Mouse (Mus musculus): Measurements from ENCODE around the gene Tuba3b. TPM values are rescaled to one million over a fixed set of nuclear protein-coding genes. Genes with fewer than 3 reads are reported as not detected.

The Tuba3b gene
- polyA plus RNA-seq, 1 experiment from 2014 or later = not detected

DNA sequence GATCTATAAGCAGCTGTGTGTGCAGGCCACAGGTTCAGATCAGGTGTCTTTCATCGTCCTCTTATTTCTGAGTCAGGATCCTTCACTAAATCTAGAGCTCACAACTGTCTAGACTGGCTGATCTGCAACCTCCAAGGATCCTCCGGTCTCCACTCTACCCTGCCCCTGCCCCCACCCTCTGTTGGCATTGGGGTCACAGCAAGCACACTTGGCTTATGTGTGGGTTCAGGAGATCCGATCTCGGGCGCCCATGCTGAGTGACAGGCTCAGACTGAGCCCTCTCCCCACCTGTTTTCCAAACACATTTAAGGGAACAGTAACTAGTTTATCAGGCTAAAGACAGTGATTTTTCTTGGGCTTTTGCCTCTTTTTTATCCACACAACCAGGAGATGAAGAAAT, 38.1 kb downstream of the Tuba3b start:
- Histone ChIP-seq H3K9ac (replicated peaks; ENCODE audit: low read depth, low read length) (no peak overlapping the region), H3K36me3 (ENCODE audit: control insufficient read depth, insufficient read depth, low read length) (no peaks in the 10 kb centered on the region), H3K4me3 (ENCODE audit: low read depth, low read length) (no peak overlapping the region), H3K4me1 (ENCODE audit: control insufficient read depth, insufficient read depth, low read length) (no peaks in the 10 kb centered on the region), H3K27me3 (ENCODE audit: control insufficient read depth, insufficient read depth, low read length) (no peaks in the 10 kb centered on the region), H3K9me3 (ENCODE audit: control insufficient read depth, low read length) (no peaks in the 10 kb centered on the region), H3K27ac (ENCODE audit: low read depth, low read length) (no peak overlapping the region), H3K4me2 (ENCODE audit: low read depth, low read length) (no peak overlapping the region)
- no peak for ATAC-seq (ENCODE audit: low read depth)
- WGBS = 93% methylated on average over 5 of the region's 5 CpGs

DNA sequence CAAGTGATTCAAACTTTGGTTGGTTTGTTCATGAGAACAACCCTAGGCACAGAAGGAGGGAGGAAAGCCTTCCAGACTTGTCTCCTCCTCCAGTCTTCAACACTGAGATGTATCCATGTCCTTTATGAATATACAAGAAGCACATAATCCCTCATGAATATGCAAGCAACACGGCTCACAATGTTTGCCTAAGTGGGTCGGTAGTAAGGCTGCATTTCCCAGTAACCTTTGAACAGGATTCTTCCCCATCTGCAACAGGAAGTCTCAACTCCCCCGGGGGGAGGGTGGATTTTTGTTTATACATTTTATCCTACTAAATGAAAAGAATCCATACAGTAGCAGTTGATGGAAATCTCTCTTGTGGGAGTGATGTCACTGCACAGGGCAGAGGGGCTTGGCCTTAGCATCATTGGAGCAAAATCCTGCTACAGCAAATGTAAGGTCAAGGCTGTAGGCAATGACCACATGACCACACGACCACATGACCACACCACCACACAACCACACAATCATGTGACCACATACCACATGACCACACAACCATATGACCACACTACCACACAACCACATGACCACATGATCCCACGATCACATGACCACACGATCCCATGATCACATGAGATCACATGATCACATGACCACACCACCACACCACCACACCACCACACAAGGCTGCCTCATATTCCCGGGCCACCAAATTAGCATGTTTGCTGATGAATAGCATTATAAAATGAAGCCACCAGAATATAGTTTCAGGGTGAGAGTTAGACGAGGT, 38.7 kb downstream of the Tuba3b start:
- Histone ChIP-seq H3K4me3 (ENCODE audit: low read depth, low read length) (no peak overlapping the region), H3K4me1 (ENCODE audit: control insufficient read depth, insufficient read depth, low read length) (no peaks in the 10 kb centered on the region), H3K9me3 (ENCODE audit: control insufficient read depth, low read length) (no peaks in the 10 kb centered on the region), H3K36me3 (ENCODE audit: control insufficient read depth, insufficient read depth, low read length) (no peaks in the 10 kb centered on the region), H3K27ac (ENCODE audit: low read depth, low read length) (no peak overlapping the region), H3K27me3 (ENCODE audit: control insufficient read depth, insufficient read depth, low read length) (no peaks in the 10 kb centered on the region), H3K4me2 (ENCODE audit: low read depth, low read length) (no peak overlapping the region), H3K9ac (replicated peaks; ENCODE audit: low read depth, low read length) (no peak overlapping the region)
- WGBS = 78% methylated on average over 8 of the region's 8 CpGs
- ATAC-seq (ENCODE audit: low read depth) = no peak

DNA sequence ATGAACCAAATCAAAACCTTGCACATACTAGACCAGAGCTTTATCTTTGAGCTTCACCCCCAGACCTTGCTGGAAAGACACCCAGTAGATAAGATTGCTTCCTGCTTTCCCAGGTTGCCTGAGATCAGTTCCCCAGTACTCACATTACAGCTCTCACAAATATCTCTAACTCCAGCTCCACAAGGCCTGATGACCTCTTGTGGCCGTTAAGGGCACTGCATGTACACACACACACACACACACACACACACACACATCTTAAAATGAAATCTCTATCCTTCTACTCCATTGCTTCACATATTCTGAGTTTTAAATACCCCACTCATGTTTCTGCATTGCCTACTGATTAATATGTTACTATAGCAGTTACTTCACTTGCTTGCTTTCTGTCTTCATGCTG, 40.1 kb downstream of the Tuba3b start:
- WGBS = 85% methylated on average over 1 of the region's 1 CpGs
- H3K9me3 ChIP-seq (ENCODE audit: control insufficient read depth, low read length) = no peaks in the 10 kb centered on the region

DNA sequence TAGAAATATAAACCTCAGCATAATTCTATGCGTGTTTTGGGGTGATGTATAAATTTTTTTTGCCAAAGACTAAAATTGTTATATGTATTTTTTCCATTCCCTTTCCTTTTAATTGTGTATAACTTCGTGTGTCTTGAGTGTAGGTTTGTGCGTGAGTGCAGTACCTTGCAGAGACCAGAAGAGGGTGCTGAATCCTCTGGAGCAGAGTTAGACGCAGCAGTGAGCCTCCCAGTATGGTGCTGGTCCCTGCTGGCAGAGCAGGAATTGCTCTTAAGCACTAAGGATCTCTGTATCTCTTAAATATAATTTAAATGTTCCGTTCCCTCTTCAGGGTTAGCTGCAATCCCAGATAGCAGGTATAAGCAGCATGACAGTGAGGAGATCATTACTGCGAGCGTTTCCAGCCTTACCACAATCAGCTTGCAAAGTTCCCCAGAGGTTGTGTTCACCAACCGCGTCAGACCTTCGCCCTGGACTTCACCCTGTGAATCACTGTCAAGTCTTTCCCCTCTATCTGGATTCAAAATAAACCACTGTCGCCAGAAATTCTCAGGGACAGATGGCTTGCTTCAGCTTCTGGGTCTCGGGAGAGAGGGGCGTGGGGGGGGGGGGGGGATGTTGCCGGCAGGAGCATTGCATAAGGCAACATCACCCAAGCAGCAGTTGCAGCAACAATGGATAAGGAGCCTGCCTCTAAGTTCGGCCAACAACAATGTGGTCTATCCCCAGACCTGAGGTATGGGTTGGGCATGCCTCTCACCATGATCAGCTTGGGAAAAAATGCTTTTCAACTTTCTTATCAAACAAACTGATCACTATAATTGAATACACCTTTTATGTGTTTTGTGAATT, 41.4 kb downstream of the Tuba3b start:
- Histone ChIP-seq H3K4me1 (ENCODE audit: control insufficient read depth, insufficient read depth, low read length) (no peaks in the 10 kb centered on the region), H3K4me2 (ENCODE audit: low read depth, low read length) (no peak overlapping the region), H3K36me3 (ENCODE audit: control insufficient read depth, insufficient read depth, low read length) (no peaks in the 10 kb centered on the region), H3K27ac (ENCODE audit: low read depth, low read length) (no peak overlapping the region), H3K4me3 (ENCODE audit: low read depth, low read length) (no peak overlapping the region), H3K27me3 (ENCODE audit: control insufficient read depth, insufficient read depth, low read length) (no peaks in the 10 kb centered on the region), H3K9ac (replicated peaks; ENCODE audit: low read depth, low read length) (no peak overlapping the region), H3K9me3 (ENCODE audit: control insufficient read depth, low read length) (no peaks in the 10 kb centered on the region)
- no peak for ATAC-seq (ENCODE audit: low read depth)
- WGBS = 72% methylated on average over 15 of the region's 15 CpGs

More for the DNA sequence above, 40.1 kb downstream of the Tuba3b start:
- Histone ChIP-seq H3K9ac (replicated peaks; ENCODE audit: low read depth, low read length) (no peak overlapping the region), H3K4me3 (ENCODE audit: low read depth, low read length) (no peak overlapping the region), H3K4me1 (ENCODE audit: control insufficient read depth, insufficient read depth, low read length) (no peaks in the 10 kb centered on the region), H3K27ac (ENCODE audit: low read depth, low read length) (no peak overlapping the region), H3K27me3 (ENCODE audit: control insufficient read depth, insufficient read depth, low read length) (no peaks in the 10 kb centered on the region), H3K36me3 (ENCODE audit: control insufficient read depth, insufficient read depth, low read length) (no peaks in the 10 kb centered on the region), H3K4me2 (ENCODE audit: low read depth, low read length) (no peak overlapping the region)
- ATAC-seq (ENCODE audit: low read depth) = no peak

DNA sequence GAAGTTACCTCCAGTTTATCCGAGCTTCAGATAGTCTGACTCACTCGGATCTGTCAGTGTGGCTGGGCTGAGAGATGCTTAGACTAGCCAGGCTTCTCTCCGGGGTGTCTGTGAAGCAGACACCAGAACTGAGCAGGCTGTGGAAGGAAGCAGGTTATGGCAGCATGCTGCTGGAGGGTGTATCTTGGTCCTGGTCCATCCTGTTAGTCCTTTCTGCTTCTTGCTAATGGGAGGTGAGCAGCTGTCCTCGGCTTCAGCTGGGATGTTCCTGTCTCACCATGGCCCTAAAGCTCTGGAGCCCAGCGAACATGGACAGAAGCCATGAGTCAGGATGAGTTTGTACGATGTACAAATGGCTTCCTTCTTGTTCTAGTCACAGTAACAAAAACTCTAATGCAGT, 43.6 kb downstream of the Tuba3b start:
- no peak for ATAC-seq (ENCODE audit: low read depth)
- Histone ChIP-seq H3K27me3 (ENCODE audit: control insufficient read depth, insufficient read depth, low read length) (no peaks in the 10 kb centered on the region), H3K27ac (ENCODE audit: low read depth, low read length) (no peak overlapping the region), H3K4me2 (ENCODE audit: low read depth, low read length) (no peak overlapping the region), H3K4me3 (ENCODE audit: low read depth, low read length) (no peak overlapping the region), H3K9me3 (ENCODE audit: control insufficient read depth, low read length) (no peaks in the 10 kb centered on the region), H3K36me3 (ENCODE audit: control insufficient read depth, insufficient read depth, low read length) (no peaks in the 10 kb centered on the region), H3K4me1 (ENCODE audit: control insufficient read depth, insufficient read depth, low read length) (no peaks in the 10 kb centered on the region), H3K9ac (replicated peaks; ENCODE audit: low read depth, low read length) (no peak overlapping the region)
- WGBS = 80% methylated on average over 6 of the region's 6 CpGs

DNA sequence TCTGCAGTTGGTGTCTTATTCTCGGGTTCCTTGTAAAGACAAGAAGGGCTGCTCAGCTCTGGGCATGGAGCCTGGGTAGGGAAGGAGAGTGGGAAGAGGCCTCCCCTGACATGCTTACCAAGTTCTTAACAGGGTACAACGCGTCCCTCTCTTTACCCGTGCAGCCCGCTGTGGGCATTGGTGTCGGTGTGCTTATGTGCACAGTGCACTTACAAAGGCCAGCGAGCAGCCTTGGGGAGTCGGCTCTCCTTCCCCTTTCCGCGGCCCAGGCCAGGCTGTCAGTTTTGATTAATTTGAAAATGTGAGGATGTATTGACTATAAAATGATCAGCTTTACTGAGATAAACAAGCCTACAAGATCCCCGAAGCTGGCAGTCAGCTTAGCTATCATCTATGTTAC, 45.4 kb downstream of the Tuba3b start:
- no peaks in the 10 kb centered on the region for H3K27me3 ChIP-seq (ENCODE audit: control insufficient read depth, insufficient read depth, low read length)
- no peaks in the 10 kb centered on the region for H3K9me3 ChIP-seq (ENCODE audit: control insufficient read depth, low read length)
- H3K36me3 ChIP-seq (ENCODE audit: control insufficient read depth, insufficient read depth, low read length) = no peaks in the 10 kb centered on the region
- no peak overlapping the region for H3K27ac ChIP-seq (ENCODE audit: low read depth, low read length)
- no peak for ATAC-seq (ENCODE audit: low read depth)
- H3K4me2 ChIP-seq (ENCODE audit: low read depth, low read length) = no peak overlapping the region
- no peak overlapping the region for H3K4me3 ChIP-seq (ENCODE audit: low read depth, low read length)
- no peak overlapping the region for H3K9ac ChIP-seq (replicated peaks; ENCODE audit: low read depth, low read length)
- 85% methylated on average over 11 of the region's 11 CpGs for WGBS
- no peaks in the 10 kb centered on the region for H3K4me1 ChIP-seq (ENCODE audit: control insufficient read depth, insufficient read depth, low read length)

DNA sequence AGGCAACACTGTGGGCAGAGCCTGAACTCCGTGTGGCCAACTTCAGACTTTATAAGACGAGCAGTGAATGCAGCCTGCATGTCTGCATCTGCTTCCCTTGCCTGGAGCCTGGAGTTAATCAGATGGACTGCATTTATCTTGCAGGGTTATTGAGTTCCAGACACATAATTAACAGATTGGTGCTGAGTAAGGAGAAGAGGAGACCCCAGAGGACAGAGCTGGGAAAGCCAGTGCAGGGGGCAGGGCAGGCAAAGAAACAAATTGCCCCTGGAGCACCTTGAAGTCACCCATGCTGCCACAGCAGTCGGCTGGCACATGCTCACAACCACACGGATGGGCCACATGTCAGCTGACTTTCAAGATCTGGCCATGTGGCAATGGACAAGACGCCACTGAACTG, 48.7 kb downstream of the Tuba3b start:
- H3K27me3 ChIP-seq (ENCODE audit: control insufficient read depth, insufficient read depth, low read length) = no peaks in the 10 kb centered on the region
- no peak overlapping the region for H3K4me3 ChIP-seq (ENCODE audit: low read depth, low read length)
- H3K4me1 ChIP-seq (ENCODE audit: control insufficient read depth, insufficient read depth, low read length) = no peaks in the 10 kb centered on the region
- H3K36me3 ChIP-seq (ENCODE audit: control insufficient read depth, insufficient read depth, low read length) = no peaks in the 10 kb centered on the region
- H3K9me3 ChIP-seq (ENCODE audit: control insufficient read depth, low read length) = no peaks in the 10 kb centered on the region
- ATAC-seq (ENCODE audit: low read depth) = peak; percentile 54; the same call in 1 of the 2 replicates
- H3K9ac ChIP-seq (replicated peaks; ENCODE audit: low read depth, low read length) = no peak overlapping the region
- 42% methylated on average over 5 of the region's 5 CpGs for WGBS
- no peak overlapping the region for H3K27ac ChIP-seq (ENCODE audit: low read depth, low read length)
- H3K4me2 ChIP-seq (ENCODE audit: low read depth, low read length) = no peak overlapping the region

DNA sequence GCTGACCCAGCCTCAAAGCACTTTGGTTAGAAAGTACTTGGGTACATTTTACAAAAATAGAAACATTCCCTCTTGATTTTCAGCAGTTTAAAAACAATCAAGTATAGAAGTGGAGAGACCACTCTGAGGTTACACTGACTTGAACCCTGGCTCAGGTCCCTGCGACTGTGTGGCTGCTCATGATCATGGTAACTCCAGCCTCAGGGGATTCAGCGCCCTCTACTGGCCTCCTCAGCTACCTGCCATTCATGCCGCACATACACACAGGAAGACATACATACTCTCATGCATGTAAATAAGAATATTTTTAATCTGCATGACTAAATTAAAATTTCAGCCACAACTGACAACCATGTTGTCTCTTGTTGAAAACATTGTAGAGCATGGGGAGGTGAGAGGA, 50.2 kb downstream of the Tuba3b start:
- no peaks in the 10 kb centered on the region for H3K36me3 ChIP-seq (ENCODE audit: control insufficient read depth, insufficient read depth, low read length)
- no peaks in the 10 kb centered on the region for H3K4me1 ChIP-seq (ENCODE audit: control insufficient read depth, insufficient read depth, low read length)
- H3K9me3 ChIP-seq (ENCODE audit: control insufficient read depth, low read length) = no peaks in the 10 kb centered on the region
- H3K27ac ChIP-seq (ENCODE audit: low read depth, low read length) = no peak overlapping the region
- 83% methylated on average over 3 of the region's 3 CpGs for WGBS
- H3K9ac ChIP-seq (replicated peaks; ENCODE audit: low read depth, low read length) = no peak overlapping the region
- no peaks in the 10 kb centered on the region for H3K27me3 ChIP-seq (ENCODE audit: control insufficient read depth, insufficient read depth, low read length)
- no peak for ATAC-seq (ENCODE audit: low read depth)
- no peak overlapping the region for H3K4me3 ChIP-seq (ENCODE audit: low read depth, low read length)
- H3K4me2 ChIP-seq (ENCODE audit: low read depth, low read length) = no peak overlapping the region

DNA sequence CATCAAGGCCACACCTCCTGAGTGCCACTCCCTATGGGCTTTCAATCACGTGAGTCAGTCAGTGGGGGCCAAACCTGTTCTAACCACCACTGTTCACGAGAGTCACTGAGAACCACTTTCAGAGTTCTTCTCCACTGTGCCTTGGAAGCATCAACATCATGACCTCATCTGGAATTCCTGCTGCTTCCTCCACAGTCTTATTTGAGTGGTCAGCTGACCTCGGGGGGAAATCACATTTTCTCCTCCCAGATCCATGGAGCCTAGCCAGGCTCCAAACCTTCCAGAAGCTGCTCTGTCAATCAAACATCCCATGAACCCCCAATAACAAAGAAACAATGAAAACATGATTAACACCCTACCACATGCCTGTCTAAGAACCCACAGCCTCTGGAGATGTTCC, 52.1 kb downstream of the Tuba3b start:
- Histone ChIP-seq H3K36me3 (ENCODE audit: control insufficient read depth, insufficient read depth, low read length) (no peaks in the 10 kb centered on the region), H3K4me3 (ENCODE audit: low read depth, low read length) (no peak overlapping the region), H3K4me1 (ENCODE audit: control insufficient read depth, insufficient read depth, low read length) (no peaks in the 10 kb centered on the region), H3K9me3 (ENCODE audit: control insufficient read depth, low read length) (no peaks in the 10 kb centered on the region), H3K4me2 (ENCODE audit: low read depth, low read length) (no peak overlapping the region), H3K27me3 (ENCODE audit: control insufficient read depth, insufficient read depth, low read length) (no peaks in the 10 kb centered on the region), H3K9ac (replicated peaks; ENCODE audit: low read depth, low read length) (no peak overlapping the region), H3K27ac (ENCODE audit: low read depth, low read length) (no peak overlapping the region)
- WGBS = 85% methylated on average over 3 of the region's 3 CpGs
- ATAC-seq (ENCODE audit: low read depth) = no peak
